Mouse (Mus musculus) leukemia stem cell, adult 10-12 weeks (primary cell): ENCODE measurements around the gene Apoa4. TPM values are rescaled to one million over a fixed set of nuclear protein-coding genes. Genes with fewer than 3 reads are reported as not detected.

ENCODE experiments used
- polyA plus RNA-seq: library from polyadenylated mRNA; stranded (reverse); fragments of >175 nt; gene quantifications from 2 replicates; pipeline ENCODE4 v1.2.3, GENCODE M21; 2012; ENCODE audit warnings: low replicate concordance

Apoa4 gene
- 0.09 and 0.19 TPM in 2 replicates for polyA plus RNA-seq

GRCm38 (mm10) chr9:46240526-46241153, at the start of gene Apoa4:
Gene Apoa4, plus strand, starts transcription at chr9:46240696.

DNA sequence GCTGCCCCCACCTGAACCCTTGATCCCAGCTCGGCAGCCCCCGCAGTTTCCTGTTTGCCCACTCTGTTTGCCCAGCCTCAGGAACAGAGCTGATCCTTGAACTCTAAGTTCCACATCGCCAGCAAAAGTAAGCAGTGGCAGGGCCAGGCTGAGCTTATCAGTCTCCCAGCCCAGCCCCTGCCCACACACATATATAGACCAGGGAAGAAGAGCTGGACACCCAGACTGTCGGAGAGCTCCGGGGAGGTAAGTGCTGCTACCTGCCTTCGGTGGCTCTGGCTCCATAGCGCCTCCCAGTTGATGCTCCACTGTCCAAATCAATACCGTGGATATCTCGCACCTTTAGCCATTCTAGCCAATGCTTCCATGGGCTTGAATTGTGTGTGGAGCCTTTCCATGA, 12.0 kb upstream of the Apoa4 start, which contains the start of gene Apoa1:
Apoa1 (plus strand) TSS at position 90 of the 400 bp plus-strand sequence.

GRCm38 (mm10) chr9:46235596-46235648, 5.1 kb upstream of the Apoa4 start, which contains the start of gene Apoc3:
Gene Apoc3, minus strand, starts transcription at chr9:46235636.

GRCm38 (mm10) chr9:46268343-46268873, 27.9 kb downstream of the Apoa4 start, which contains the start of gene Apoa5:
Gene Apoa5, plus strand, starts transcription at chr9:46268633.

DNA sequence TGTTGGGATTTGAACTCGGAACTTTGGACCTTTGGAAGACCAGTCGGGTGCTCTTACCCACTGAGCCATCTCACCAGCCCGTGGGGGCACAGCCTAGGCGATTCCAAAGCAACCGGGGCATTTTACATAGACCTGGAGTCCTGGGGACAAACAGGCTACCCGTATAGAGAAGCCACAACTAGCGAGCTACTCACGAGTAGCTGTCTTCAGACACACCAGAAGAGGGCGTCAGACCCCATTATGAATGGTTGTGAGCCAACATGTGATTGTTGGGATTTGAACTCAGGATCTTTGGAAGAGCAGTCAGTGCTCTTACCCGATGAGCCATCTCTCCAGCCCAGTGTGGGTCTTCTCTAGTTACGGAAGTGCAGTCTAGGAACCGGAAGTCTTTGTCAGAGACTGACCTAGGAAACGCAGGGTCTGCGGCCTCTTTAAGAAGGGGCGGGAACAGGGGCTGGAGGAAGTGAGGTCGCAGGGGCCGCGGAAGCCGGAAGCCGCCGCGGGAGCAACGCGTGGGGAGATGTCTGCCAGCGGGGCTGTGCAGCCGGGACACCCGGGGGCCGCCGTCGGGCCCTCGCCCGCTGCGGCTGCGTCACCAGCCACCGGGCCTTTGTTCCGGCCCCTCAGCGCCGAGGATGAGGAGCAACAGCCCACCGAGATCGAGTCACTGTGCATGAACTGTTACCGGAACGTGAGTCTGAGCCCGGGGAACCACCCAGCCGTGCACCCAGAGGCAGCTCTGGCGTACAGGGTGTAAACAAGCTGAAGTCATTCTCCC, 32.4 kb downstream of the Apoa4 start, which contains the start of gene Zpr1:
Zpr1 (plus strand) TSS at position 388 of the 778 bp plus-strand sequence.

DNA sequence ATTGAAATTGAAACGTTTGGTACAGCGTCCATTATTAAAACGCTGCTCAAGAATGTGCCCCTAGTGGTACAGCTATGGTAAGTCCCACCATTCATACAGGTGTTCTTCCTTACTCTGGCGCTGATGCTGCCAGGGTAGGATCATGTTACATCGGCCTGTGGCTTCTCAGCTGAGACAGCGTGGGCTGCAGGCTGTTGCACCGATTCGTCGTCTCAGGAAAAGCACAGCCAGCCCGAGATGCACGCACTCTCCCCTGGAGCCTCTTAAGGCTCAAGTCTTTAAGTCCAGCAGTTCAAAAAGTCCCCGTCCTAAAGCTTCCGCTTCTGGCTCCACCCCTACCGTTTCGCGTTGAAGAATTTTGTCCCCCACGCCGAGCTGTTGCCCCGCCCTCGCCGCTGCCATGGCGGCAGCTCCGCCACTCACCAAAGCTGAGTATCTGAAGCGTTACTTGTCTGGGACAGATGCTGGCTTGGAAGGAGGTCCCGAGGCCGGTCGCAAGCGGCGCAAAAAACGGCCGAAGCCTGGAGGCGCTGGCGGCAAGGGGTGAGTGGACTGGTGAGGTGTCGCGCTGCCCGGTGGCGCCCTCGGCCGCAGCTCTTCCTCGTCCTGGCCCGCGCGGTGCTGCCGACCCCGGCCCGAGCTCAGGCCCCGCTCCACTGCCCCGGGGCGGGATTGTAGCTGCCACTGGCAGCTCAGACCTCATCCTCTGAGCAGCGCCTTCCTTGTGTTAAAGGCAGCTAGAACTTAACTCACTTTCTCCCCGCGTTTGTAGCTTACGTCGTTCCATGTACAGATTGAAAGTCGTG, 42.3 kb downstream of the Apoa4 start, which contains the start of gene Bud13:
Bud13 (plus strand) TSS at position 378 of the 806 bp plus-strand sequence.

Other genes starting within 250 kb of the Apoa4 start
- 43.4 and 67.9 TPM in 2 replicates for gene Pafah1b2, start 228.0 kb upstream of the Apoa4 start, polyA plus RNA-seq
- 10.9 and 13.3 TPM in 2 replicates for gene Sik3, start 227.9 kb upstream of the Apoa4 start, polyA plus RNA-seq
- gene Apoa1, start 12.1 kb upstream of the Apoa4 start, polyA plus RNA-seq, result 0.35 and 0.46 TPM in 2 replicates
- not detected in 2 replicates for gene Apoc3, start 5.1 kb upstream of the Apoa4 start, polyA plus RNA-seq
- 0.16 TPM in 1 of 2 replicates, not detected in the other for gene Apoa5, start 27.9 kb downstream of the Apoa4 start, polyA plus RNA-seq
- gene Zpr1, start 32.4 kb downstream of the Apoa4 start, polyA plus RNA-seq, result 33.0 and 41.9 TPM in 2 replicates
- gene Bud13, start 42.3 kb downstream of the Apoa4 start, polyA plus RNA-seq, result 6.3 and 17.0 TPM in 2 replicates
- not detected in 2 replicates for gene 4931429L15Rik, start 79.3 kb downstream of the Apoa4 start, polyA plus RNA-seq